Mouse (Mus musculus): ENCODE measurements around the gene Pde4d. TPM values are rescaled to one million over a fixed set of nuclear protein-coding genes. Genes with fewer than 3 reads are reported as not detected.

Pde4d gene
- total RNA-seq, 2 experiments from 2014 or later, result 26.1 to 30.2 TPM

- DNase-seq (ENCODE audit: low spot score in 2 of 2), result no peak
These were observed 1358.3 kb downstream of the Pde4d start for GRCm38 (mm10) chr13:109808039-109808438.

GRCm38 (mm10) chr13:109808946-109809345 is 1359.2 kb downstream of the Pde4d start:
- DNase-seq (ENCODE audit: low spot score in 2 of 2), result no peak

GRCm38 (mm10) chr13:109809646-109810045 is 1359.9 kb downstream of the Pde4d start:
- no peak for DNase-seq (ENCODE audit: low spot score in 2 of 2)

- no peak for DNase-seq (ENCODE audit: low spot score in 2 of 2)
These were observed 1364.2 kb downstream of the Pde4d start for GRCm38 (mm10) chr13:109813924-109814323.

GRCm38 (mm10) chr13:109819071-109819470 is 1369.3 kb downstream of the Pde4d start:
- no peak for DNase-seq (ENCODE audit: low spot score in 2 of 2)

GRCm38 (mm10) chr13:109820141-109820540 is 1370.4 kb downstream of the Pde4d start:
- DNase-seq (ENCODE audit: low spot score in 2 of 2), result no peak

- no peak for DNase-seq (ENCODE audit: low spot score in 2 of 2)
These were observed 1371.1 kb downstream of the Pde4d start for GRCm38 (mm10) chr13:109820866-109821265.

GRCm38 (mm10) chr13:109821725-109822412 is 1372.1 kb downstream of the Pde4d start:
- no peak for DNase-seq (ENCODE audit: low spot score in 2 of 2)

- DNase-seq (ENCODE audit: low spot score in 2 of 2), result peak; percentile 59 to 82
These were observed 1372.9 kb downstream of the Pde4d start for GRCm38 (mm10) chr13:109822413-109823298.

- DNase-seq (ENCODE audit: low spot score in 2 of 2), result no peak
These were observed 1373.7 kb downstream of the Pde4d start for GRCm38 (mm10) chr13:109823307-109824031.

GRCm38 (mm10) chr13:109825891-109826290 is 1376.1 kb downstream of the Pde4d start:
- no peak for DNase-seq (ENCODE audit: low spot score in 2 of 2)

GRCm38 (mm10) chr13:109827341-109827740 is 1377.6 kb downstream of the Pde4d start:
- DNase-seq (ENCODE audit: low spot score in 2 of 2), result no peak

- no peak for DNase-seq (ENCODE audit: low spot score in 2 of 2)
These were observed 1378.2 kb downstream of the Pde4d start for GRCm38 (mm10) chr13:109827909-109828308.

- no peak for DNase-seq (ENCODE audit: low spot score in 2 of 2)
These were observed 1379.7 kb downstream of the Pde4d start for GRCm38 (mm10) chr13:109829444-109829843.

- DNase-seq (ENCODE audit: low spot score in 2 of 2), result no peak
These were observed 1385.2 kb downstream of the Pde4d start for GRCm38 (mm10) chr13:109834935-109835334.

- DNase-seq (ENCODE audit: low spot score in 2 of 2), result no peak
These were observed 1387.7 kb downstream of the Pde4d start for GRCm38 (mm10) chr13:109837453-109837852.

GRCm38 (mm10) chr13:109837921-109838320 is 1388.2 kb downstream of the Pde4d start:
- DNase-seq (ENCODE audit: low spot score in 2 of 2), result no peak

GRCm38 (mm10) chr13:109840251-109840650 is 1390.5 kb downstream of the Pde4d start:
- no peak for DNase-seq (ENCODE audit: low spot score in 2 of 2)

GRCm38 (mm10) chr13:109841140-109841822 is 1391.5 kb downstream of the Pde4d start:
- no peak for DNase-seq (ENCODE audit: low spot score in 2 of 2)

- DNase-seq (ENCODE audit: low spot score in 2 of 2), result no peak
These were observed 1393.2 kb downstream of the Pde4d start for GRCm38 (mm10) chr13:109842982-109843381.

GRCm38 (mm10) chr13:109844828-109845227 is 1395.1 kb downstream of the Pde4d start:
- DNase-seq (ENCODE audit: low spot score in 2 of 2), result no peak

Data from adrenal gland, postnatal 4 days (tissue).